Mouse (Mus musculus) hindbrain, embryonic 10.5 days (tissue): ENCODE data around the gene Gm13285. TPM values are rescaled to one million over a fixed set of nuclear protein-coding genes. Genes with fewer than 3 reads are reported as not detected.
"Not testable (repeated sequence)": the region's sequence is repeated elsewhere in the genome, so short reads cannot be mapped to it uniquely, and the experiment has no call there.

ENCODE experiments used
- DNase-seq: peaks from one replicate; pipeline ENCODE4 v3.0.0-alpha.2; 2017; ENCODE audit warnings: low spot score
- H3K27ac ChIP-seq: fragments of 300-500 bp; sonication (generic); 2 replicates; pipeline ENCODE4 v1.5.1; 2016; ENCODE audit warnings: mild to moderate bottlenecking, moderate library complexity
- H3K27me3 ChIP-seq: fragments of 300-500 bp; sonication (generic); 2 replicates; pipeline ENCODE4 v1.6.1; 2016; ENCODE audit warnings: mild to moderate bottlenecking; ENCODE audit not compliant: poor library complexity, insufficient read depth, severe bottlenecking
- H3K36me3 ChIP-seq: fragments of 300-500 bp; sonication (generic); 2 replicates; pipeline ENCODE4 v1.6.1; 2016; ENCODE audit warnings: mild to moderate bottlenecking, moderate library complexity
- H3K4me1 ChIP-seq: fragments of 300-500 bp; sonication (generic); replicated peaks from 2 replicates; pipeline ENCODE4 v1.6.1; 2016; ENCODE audit warnings: mild to moderate bottlenecking
- H3K4me3 ChIP-seq: fragments of 300-500 bp; sonication (generic); 2 replicates; pipeline ENCODE4 v1.5.1; 2016; ENCODE audit warnings: mild to moderate bottlenecking, moderate library complexity
- H3K9me3 ChIP-seq: fragments of 300-500 bp; sonication (generic); 2 replicates; pipeline ENCODE4 v1.6.1; 2016; ENCODE audit warnings: mild to moderate bottlenecking, moderate library complexity
- WGBS: fragments of 180-500 bp; shearing (Covaris S2); methylation state at CpG from one replicate; pipeline ENCODE4 v1.1.7; 2016; 5-methylcytosine and 5-hydroxymethylcytosine counted together
- polyA plus RNA-seq: library from polyadenylated mRNA; unstranded; fragments of >200 nt; fragmentation: Nextera tagmentation; extraction: Ambion mirVana; gene quantifications from 2 replicates; pipeline ENCODE4 v1.2.1, GENCODE M21; 2016

Gm13285 gene
- polyA plus RNA-seq, 1 experiment from 2014 or later: 0.10 TPM

DNA sequence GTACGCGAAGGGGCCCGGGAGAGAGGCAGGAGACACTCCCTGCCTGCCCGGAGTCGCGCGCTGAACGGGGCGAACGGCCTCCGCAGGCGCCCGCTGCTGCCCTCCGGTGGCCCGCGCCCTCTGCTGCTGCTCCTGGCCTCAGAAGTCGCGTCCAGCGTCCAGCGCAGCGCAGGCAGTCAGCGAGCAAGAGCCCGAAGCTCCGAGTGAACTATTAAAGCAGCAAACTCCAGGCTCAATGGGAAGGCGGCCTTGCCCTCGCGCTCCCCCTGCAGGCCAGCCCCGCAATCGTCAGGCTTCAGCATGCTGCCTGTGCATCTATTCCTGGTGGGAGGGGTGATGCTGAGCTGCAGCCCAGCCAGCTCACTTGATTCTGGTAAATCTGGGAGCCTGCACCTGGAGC lies 22.8 kb upstream of the Gm13285 start, which contains the start of gene Gm13289:
Gene Gm13289, plus strand, starts transcription at position 301 of the 400 bp plus-strand sequence.
- H3K27me3 ChIP-seq, H3K9me3 ChIP-seq, H3K27ac ChIP-seq, DNase-seq, H3K4me3 ChIP-seq, H3K36me3 ChIP-seq, H3K4me1 ChIP-seq: not testable (repeated sequence)
- WGBS: no CpG with 5 or more reads among the region's 29 CpGs

DNA sequence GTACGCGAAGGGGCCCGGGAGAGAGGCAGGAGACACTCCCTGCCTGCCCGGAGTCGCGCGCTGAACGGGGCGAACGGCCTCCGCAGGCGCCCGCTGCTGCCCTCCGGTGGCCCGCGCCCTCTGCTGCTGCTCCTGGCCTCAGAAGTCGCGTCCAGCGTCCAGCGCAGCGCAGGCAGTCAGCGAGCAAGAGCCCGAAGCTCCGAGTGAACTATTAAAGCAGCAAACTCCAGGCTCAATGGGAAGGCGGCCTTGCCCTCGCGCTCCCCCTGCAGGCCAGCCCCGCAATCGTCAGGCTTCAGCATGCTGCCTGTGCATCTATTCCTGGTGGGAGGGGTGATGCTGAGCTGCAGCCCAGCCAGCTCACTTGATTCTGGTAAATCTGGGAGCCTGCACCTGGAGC lies 19.9 kb upstream of the Gm13285 start, which contains the start of gene Gm13272:
Gene Gm13272, plus strand, starts transcription at position 301 of the 400 bp plus-strand sequence.
- H3K36me3 ChIP-seq, H3K27me3 ChIP-seq, H3K4me1 ChIP-seq, H3K9me3 ChIP-seq, H3K27ac ChIP-seq, H3K4me3 ChIP-seq, DNase-seq: not testable (repeated sequence)
- no CpG with 5 or more reads among the region's 29 CpGs for WGBS

DNA sequence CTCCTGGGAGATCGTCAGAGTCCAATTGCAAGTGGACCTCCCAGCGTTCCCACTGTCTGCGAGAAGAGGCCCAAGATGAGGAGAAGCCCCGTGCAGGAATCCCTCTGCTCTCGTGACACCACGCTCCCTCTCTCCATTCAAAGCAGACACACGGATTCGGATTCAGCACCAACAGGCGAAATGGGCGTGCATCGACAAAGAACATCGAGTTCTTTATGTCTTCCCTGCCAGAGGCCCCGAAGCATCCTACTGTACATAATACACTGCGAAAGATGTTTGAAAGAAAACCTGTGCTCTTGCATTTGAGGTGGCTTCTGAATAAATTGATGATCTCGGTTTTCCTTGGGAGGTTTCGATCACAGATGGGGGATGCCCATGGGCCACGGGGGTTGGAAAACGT lies 19.1 kb upstream of the Gm13285 start:
- WGBS: 42% methylated on average over 16 of the region's 18 CpGs

DNA sequence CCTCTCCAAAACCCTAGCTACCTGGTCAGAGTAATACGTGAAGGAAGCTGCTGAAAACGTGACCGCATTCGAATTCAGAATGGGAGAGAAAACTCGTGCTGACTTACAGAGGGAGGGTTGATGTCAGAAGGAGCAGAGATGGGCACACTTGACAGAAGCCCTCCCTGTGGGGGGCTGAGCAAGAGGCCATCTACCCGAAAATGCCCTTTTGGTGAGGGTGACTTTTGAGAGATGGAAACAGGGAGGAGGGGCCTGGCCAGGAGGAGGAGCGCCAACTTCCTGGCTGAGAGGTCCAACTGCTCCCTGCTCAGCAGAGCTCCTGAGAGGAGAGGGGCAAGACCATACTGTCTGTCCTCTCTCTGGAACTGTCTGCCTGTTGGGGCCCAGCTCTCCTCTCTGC lies 17.6 kb upstream of the Gm13285 start, which contains the start of gene Ifnz:
Gene Ifnz, plus strand, starts transcription at position 301 of the 400 bp plus-strand sequence.
- 24% methylated on average over 5 of the region's 7 CpGs for WGBS
- H3K4me3 ChIP-seq: 0 out of 2 replicates have a peak within 1 kb of the TSS, but pooled peaks have one; percentile 29

More for the DNA sequence above, 19.1 kb upstream of the Gm13285 start:
- H3K36me3 ChIP-seq, H3K4me1 ChIP-seq, H3K27ac ChIP-seq, DNase-seq, H3K4me3 ChIP-seq, H3K9me3 ChIP-seq, H3K27me3 ChIP-seq: not testable (repeated sequence)

DNA sequence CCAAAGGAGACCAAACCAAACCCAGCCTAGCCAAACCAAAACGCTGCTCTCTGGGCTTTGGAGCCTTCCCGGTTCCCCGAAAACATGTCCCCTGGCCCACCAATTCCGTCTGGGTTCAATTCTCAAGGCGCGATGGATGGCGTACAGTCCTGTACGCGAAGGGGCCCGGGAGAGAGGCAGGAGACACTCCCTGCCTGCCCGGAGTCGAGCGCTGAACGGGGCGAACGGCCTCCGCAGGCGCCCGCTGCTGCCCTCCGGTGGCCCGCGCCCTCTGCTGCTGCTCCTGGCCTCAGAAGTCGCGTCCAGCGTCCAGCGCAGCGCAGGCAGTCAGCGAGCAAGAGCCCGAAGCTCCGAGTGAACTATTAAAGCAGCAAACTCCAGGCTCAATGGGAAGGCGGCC lies 17.1 kb upstream of the Gm13285 start:
- DNase-seq, H3K9me3 ChIP-seq, H3K27me3 ChIP-seq, H3K27ac ChIP-seq, H3K36me3 ChIP-seq, H3K4me1 ChIP-seq: not testable (repeated sequence)
- H3K4me3 ChIP-seq: 0 out of 2 replicates have a peak overlapping the region, but pooled peaks have one; percentile 29
- WGBS: 0% methylated on average over 18 of the region's 31 CpGs

More for the DNA sequence above, 17.6 kb upstream of the Gm13285 start, which contains the start of gene Ifnz:
- not testable (repeated sequence) for DNase-seq, H3K4me1 ChIP-seq, H3K36me3 ChIP-seq, H3K9me3 ChIP-seq, H3K27ac ChIP-seq, H3K27me3 ChIP-seq

DNA sequence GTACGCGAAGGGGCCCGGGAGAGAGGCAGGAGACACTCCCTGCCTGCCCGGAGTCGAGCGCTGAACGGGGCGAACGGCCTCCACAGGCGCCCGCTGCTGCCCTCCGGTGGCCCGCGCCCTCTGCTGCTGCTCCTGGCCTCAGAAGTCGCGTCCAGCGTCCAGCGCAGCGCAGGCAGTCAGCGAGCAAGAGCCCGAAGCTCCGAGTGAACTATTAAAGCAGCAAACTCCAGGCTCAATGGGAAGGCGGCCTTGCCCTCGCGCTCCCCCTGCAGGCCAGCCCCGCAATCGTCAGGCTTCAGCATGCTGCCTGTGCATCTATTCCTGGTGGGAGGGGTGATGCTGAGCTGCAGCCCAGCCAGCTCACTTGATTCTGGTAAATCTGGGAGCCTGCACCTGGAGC lies 14.1 kb upstream of the Gm13285 start, which contains the start of gene Gm13276:
Gene Gm13276, plus strand, starts transcription at position 301 of the 400 bp plus-strand sequence.
- not testable (repeated sequence) for H3K27ac ChIP-seq, DNase-seq, H3K4me1 ChIP-seq, H3K36me3 ChIP-seq, H3K9me3 ChIP-seq, H3K4me3 ChIP-seq, H3K27me3 ChIP-seq
- WGBS: no CpG with 5 or more reads among the region's 27 CpGs

DNA sequence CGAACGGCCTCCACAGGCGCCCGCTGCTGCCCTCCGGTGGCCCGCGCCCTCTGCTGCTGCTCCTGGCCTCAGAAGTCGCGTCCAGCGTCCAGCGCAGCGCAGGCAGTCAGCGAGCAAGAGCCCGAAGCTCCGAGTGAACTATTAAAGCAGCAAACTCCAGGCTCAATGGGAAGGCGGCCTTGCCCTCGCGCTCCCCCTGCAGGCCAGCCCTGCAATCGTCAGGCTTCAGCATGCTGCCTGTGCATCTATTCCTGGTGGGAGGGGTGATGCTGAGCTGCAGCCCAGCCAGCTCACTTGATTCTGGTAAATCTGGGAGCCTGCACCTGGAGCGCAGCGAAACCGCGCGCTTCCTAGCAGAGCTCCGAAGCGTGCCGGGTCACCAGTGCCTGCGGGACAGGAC lies 11.1 kb upstream of the Gm13285 start, which contains the start of gene Gm13277:
Gene Gm13277, plus strand, starts transcription at position 231 of the 400 bp plus-strand sequence.
- H3K4me3 ChIP-seq, DNase-seq, H3K27ac ChIP-seq, H3K36me3 ChIP-seq, H3K9me3 ChIP-seq, H3K4me1 ChIP-seq, H3K27me3 ChIP-seq: not testable (repeated sequence)
- WGBS: 0% methylated on average over 5 of the region's 28 CpGs

DNA sequence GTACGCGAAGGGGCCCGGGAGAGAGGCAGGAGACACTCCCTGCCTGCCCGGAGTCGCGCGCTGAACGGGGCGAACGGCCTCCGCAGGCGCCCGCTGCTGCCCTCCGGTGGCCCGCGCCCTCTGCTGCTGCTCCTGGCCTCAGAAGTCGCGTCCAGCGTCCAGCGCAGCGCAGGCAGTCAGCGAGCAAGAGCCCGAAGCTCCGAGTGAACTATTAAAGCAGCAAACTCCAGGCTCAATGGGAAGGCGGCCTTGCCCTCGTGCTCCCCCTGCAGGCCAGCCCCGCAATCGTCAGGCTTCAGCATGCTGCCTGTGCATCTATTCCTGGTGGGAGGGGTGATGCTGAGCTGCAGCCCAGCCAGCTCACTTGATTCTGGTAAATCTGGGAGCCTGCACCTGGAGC lies 8.2 kb upstream of the Gm13285 start, which contains the start of gene Gm13278:
Gene Gm13278, plus strand, starts transcription at position 301 of the 400 bp plus-strand sequence.
- not testable (repeated sequence) for H3K36me3 ChIP-seq, H3K9me3 ChIP-seq, H3K4me1 ChIP-seq, H3K27me3 ChIP-seq, H3K4me3 ChIP-seq, DNase-seq, H3K27ac ChIP-seq
- no CpG with 5 or more reads among the region's 28 CpGs for WGBS

GRCm38 (mm10) chr4:88793936-88794675 lies 5.4 kb upstream of the Gm13285 start, which contains the start of gene Gm13275:
TSS of gene Gm13275 (plus strand) at chr4:88794487.
- H3K9me3 ChIP-seq, H3K36me3 ChIP-seq: not testable (repeated sequence)
- under 1% methylated on average over 19 of the region's 52 CpGs for WGBS

GRCm38 (mm10) chr4:88797097-88797496 lies 2.4 kb upstream of the Gm13285 start, which contains the start of gene Gm13279:
TSS of gene Gm13279 (plus strand) at chr4:88797397.
- H3K27ac ChIP-seq, H3K27me3 ChIP-seq, H3K9me3 ChIP-seq, H3K36me3 ChIP-seq, H3K4me3 ChIP-seq, H3K4me1 ChIP-seq, DNase-seq: not testable (repeated sequence)
- no CpG with 5 or more reads among the region's 28 CpGs for WGBS

More at GRCm38 (mm10) chr4:88793936-88794675, 5.4 kb upstream of the Gm13285 start, which contains the start of gene Gm13275:
- not testable (repeated sequence) for H3K4me1 ChIP-seq, H3K4me3 ChIP-seq, H3K27ac ChIP-seq, H3K27me3 ChIP-seq, DNase-seq

DNA sequence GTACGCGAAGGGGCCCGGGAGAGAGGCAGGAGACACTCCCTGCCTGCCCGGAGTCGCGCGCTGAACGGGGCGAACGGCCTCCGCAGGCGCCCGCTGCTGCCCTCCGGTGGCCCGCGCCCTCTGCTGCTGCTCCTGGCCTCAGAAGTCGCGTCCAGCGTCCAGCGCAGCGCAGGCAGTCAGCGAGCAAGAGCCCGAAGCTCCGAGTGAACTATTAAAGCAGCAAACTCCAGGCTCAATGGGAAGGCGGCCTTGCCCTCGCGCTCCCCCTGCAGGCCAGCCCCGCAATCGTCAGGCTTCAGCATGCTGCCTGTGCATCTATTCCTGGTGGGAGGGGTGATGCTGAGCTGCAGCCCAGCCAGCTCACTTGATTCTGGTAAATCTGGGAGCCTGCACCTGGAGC lies 3.5 kb downstream of the Gm13285 start, which contains the start of gene Gm13287:
Gene Gm13287, plus strand, starts transcription at position 301 of the 400 bp plus-strand sequence.
- DNase-seq, H3K27ac ChIP-seq, H3K36me3 ChIP-seq, H3K4me3 ChIP-seq, H3K4me1 ChIP-seq, H3K9me3 ChIP-seq: not testable (repeated sequence)
- WGBS: no CpG with 5 or more reads among the region's 29 CpGs
- H3K27me3 ChIP-seq: peaks cover 13% of the 10 kb centered on the region; the same call in 1 of the 2 replicates

DNA sequence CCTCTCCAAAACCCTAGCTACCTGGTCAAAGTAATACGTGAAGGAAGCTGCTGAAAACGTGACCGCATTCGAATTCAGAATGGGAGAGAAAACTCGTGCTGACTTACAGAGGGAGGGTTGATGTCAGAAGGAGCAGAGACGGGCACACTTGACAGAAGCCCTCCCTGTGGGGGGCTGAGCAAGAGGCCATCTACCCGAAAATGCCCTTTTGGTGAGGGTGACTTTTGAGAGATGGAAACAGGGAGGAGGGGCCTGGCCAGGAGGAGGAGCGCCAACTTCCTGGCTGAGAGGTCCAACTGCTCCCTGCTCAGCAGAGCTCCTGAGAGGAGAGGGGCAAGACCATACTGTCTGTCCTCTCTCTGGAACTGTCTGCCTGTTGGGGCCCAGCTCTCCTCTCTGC lies 5.8 kb downstream of the Gm13285 start, which contains the start of gene Gm13288:
Gene Gm13288, plus strand, starts transcription at position 301 of the 400 bp plus-strand sequence.
- DNase-seq, H3K36me3 ChIP-seq, H3K27ac ChIP-seq, H3K9me3 ChIP-seq, H3K4me1 ChIP-seq: not testable (repeated sequence)
- Histone ChIP-seq H3K27me3 (peaks cover 15% of the 10 kb centered on the region; the same call in 1 of the 2 replicates), H3K4me3 (0 out of 2 replicates have a peak within 1 kb of the TSS, but pooled peaks have one; percentile 27)
- no CpG with 5 or more reads among the region's 8 CpGs for WGBS

DNA sequence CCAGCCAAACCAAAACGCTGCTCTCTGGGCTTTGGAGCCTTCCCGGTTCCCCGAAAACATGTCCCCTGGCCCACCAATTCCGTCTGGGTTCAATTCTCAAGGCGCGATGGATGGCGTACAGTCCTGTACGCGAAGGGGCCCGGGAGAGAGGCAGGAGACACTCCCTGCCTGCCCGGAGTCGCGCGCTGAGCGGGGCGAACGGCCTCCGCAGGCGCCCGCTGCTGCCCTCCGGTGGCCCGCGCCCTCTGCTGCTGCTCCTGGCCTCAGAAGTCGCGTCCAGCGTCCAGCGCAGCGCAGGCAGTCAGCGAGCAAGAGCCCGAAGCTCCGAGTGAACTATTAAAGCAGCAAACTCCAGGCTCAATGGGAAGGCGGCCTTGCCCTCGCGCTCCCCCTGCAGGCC lies 6.3 kb downstream of the Gm13285 start:
- H3K4me1 ChIP-seq, H3K36me3 ChIP-seq, DNase-seq, H3K27ac ChIP-seq, H3K9me3 ChIP-seq: not testable (repeated sequence)
- Histone ChIP-seq H3K4me3 (0 out of 2 replicates have a peak overlapping the region, but pooled peaks have one; percentile 27), H3K27me3 (peaks cover 15% of the 10 kb centered on the region; the same call in 1 of the 2 replicates)
- WGBS: 0% methylated on average over 8 of the region's 34 CpGs
